Mouse (Mus musculus): ENCODE results near the gene Adrm1.

Gene Adrm1

DNA sequence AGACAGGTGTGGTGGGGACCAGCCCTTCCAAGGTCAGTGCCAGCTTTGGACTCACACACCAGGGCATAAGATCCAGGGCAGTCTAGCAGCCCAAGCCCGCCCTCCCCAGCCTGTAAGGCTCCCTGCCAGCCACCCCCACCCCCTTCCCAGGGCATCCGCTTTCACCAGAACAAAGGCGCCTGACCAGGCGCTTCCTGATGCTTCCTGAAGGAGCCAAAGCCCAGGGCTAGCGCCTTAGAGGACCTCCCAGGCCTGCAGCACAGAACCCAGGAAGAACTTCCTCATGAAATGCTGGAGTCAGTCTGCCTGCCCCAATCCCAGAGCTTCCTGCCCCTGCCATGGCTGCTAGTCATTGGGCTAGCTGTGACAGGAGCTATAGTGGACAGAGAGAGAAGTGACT is 47.4 kb downstream of the Adrm1 start:
- DNase-seq (ENCODE audit: low spot score in 2 of 2): no peak

DNA sequence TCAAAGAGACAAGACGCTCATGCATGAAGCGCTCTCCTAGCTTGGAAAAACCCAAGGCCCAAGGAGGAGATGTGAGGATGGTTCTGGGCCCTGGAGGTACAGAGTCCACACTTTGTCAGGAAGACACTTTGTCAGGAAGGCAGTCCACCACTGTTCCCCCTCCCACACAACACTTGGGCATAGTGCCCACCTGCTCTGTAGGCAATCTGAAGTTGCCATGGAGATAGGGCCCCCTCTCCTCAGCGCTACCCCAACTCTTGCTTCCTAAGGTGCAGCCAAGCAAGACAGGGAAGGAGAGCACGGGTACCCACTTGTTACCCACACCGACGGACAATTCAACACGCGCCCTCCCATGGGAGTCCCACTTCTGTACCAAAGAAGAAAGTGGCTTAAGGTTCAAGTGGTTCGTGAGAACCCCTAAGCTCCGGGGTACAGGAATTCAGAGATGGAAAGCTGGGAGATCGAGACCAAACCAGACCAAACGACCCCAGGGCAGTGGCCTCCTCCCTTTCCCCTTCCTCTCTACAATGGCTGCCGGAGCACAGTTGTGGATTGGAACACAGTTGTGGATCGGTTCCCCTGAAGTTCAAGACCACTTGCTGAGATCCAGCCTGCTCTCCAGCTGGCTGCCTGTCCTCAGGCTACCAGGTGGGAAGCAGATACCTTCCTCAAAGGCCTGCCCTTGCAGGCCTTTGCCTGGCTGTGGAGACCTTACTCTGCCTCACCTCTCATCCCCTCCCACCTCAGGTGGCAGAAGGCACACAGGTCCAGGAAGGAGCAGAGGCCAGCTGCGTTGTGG is 48.1 kb downstream of the Adrm1 start:
- no peak for DNase-seq (ENCODE audit: low spot score in 2 of 2)

DNA sequence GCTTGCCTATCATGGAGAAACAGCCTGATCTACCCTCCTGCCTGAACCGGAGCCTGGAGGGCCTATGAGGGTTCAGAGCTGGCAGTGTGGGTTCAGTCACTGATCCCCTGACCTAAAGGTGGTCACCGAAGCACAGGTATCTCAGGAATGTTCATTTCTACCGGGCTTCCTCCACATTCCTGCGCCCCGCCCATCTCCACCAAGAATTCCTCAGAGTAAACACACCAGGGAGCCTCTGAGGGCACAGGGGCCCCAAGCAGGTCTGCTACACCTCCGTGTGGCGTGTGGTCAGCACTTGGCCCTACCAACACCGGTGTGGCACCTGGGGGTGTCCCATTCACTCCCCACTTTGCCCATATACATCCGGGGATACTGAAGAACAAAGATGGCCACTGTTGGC is 48.9 kb downstream of the Adrm1 start:
- no peak for DNase-seq (ENCODE audit: low spot score in 2 of 2)

DNA sequence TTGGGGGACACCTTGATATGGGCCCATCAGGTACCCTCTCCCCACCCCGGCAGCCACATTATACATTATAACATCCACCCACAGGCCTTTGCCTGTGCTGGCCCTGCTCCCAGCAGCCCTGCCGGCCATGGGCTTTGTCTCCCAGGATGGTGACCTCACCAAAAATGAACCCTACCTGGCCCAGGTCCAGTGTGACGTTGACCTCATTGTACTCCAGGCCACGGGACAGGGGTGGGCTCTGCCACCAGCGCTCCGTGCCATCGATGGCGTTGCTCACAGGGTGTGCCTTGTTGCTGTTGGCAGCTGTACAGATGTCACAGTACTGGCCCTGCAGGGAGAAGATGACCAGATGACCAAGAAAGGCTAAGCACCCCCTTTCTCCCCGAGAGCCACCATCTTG is 49.8 kb downstream of the Adrm1 start:
- no peak for DNase-seq (ENCODE audit: low spot score in 2 of 2)

DNA sequence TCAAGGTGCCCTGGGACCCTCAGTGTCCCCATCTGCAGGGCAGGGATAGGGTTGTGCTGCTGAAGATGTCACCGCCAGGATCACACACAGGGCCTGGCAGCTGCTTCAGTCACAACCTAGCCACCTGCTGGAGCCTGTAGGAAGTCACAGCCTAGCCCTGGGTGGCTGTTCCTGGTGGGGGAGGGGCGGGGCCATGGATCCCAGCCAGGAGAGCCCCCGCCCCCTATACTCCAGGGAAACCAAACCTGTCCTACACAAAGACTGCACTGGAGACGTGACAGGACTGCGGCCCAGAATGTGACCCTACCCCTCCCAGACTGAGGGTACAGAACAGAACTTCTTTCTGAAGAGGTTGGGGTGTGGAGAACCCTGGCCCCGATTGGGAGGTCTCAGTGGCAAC is 51.0 kb downstream of the Adrm1 start:
- no peak for DNase-seq (ENCODE audit: low spot score in 2 of 2)

DNA sequence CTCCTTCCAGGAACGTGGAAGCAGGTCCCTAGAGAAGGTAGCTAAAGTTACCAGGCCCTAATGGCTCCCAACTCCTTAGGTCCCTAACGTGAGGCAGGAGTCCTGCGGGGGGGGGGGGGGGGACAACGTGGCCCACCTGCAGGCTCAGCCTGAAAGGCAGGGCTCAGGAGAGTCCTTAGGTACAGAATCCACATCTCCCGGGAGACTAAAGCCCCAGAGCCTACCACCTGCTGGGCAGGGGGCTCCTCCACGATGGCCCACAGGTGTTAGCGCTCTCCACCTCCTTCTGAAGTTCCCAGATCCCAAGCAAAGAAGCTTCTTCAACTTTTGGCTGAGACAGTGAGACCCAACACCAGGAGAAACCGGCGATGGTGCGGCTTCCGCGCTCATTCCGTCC is 53.4 kb downstream of the Adrm1 start:
- no peak for DNase-seq (ENCODE audit: low spot score in 2 of 2)

DNA sequence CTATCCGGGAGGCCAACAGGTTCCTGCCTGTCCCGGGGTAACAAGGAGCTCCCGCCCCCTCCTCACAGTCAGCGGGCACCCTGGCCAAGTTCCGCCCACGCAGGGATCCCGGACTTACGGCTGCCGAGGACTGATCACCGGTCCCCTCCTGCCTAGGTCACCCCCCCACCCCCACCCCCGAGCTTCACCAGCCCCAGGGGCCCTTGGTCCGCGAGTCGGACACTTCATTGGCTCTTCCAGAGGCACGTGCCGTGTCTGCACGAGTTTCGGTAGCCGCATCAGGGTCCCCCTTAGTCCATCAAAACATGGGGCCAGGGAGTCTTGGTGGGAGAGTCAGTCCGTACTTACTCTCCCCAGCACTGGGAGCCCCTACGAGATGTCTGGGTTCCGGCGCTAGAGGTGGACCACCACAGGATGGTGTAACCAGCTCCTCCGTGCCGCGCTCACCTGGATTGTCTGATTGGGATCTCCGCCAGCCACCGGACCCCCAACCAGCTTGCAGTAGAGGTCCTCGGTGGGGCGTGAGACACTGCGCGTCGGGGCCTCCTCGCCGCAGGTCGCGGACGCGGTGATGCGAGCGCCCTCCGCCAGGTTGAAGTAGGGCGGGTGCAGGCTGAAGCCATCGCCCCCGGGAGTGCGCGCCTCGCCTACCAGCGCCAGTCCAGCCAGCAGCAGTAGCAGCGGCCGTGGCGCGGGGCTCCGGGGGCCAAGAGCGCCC is 53.9 kb downstream of the Adrm1 start:
- DNase-seq (ENCODE audit: low spot score in 2 of 2): no peak

All from spleen, postnatal 36 days (tissue).